Mouse (Mus musculus): ENCODE results near the gene Prkag3. TPM values are rescaled to one million over a fixed set of nuclear protein-coding genes. Genes with fewer than 3 reads are reported as not detected.

The Prkag3 gene
- polyA plus RNA-seq, 1 experiment from 2014 or later = 0.56 TPM

DNA sequence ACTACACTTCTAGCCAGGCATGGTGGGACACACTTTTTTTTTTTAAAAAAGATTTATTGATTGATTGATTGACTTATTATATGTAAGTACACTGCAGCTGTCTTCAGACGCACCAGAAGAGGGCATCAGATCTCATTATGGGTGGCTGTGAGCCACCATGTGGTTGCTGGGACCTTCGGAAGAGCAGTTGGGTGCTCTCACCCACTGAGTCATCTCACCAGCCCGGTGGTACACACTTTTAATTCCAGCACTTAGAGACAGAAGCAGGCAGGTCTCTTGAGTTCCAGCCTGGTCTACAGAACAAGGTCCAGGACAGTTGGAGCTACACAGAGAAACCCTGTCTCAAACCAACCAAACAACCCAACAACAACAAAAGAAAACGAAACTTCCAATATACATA, 37.0 kb downstream of the Prkag3 start:
- H3K27me3 ChIP-seq = no peaks in the 10 kb centered on the region
- no peak for ATAC-seq (ENCODE audit: insufficient number of reproducible peaks, insufficient read depth, low FRiP score, low TSS enrichment)
- WGBS = 74% methylated on average over 4 of the region's 4 CpGs
- H3K36me3 ChIP-seq = no peaks in the 10 kb centered on the region
- peaks cover 17% of the 10 kb centered on the region; the same call in 1 of the 2 replicates for H3K4me1 ChIP-seq
- no peak overlapping the region for H3K27ac ChIP-seq
- no peak overlapping the region for H3K4me3 ChIP-seq
- H3K4me2 ChIP-seq (replicated peaks) = no peak overlapping the region
- no peaks in the 10 kb centered on the region for H3K9me3 ChIP-seq
- no peak overlapping the region for H3K9ac ChIP-seq

DNA sequence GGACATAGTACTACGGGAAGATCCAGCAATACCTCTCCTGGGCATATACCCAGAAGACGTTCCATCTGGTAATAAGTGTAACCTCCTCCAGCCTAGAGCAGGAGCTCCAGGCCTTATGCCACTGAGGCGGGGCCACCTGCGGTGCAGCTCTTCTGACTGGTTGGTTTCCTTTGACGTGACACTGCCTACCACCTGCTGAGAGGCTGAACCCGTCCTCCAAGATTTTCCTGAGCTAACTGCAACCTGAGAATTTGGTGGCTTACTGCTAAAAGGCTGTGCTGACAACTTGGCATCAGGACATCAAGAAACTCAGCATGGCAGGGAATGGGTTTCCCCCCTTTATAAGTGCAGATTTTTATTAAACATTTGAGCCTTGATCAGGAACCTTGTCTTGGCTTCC, 39.5 kb downstream of the Prkag3 start:
- no peak for ATAC-seq (ENCODE audit: insufficient number of reproducible peaks, insufficient read depth, low FRiP score, low TSS enrichment)
- Histone ChIP-seq H3K9ac (no peak overlapping the region), H3K4me2 (replicated peaks) (no peak overlapping the region), H3K4me1 (peaks cover 7% of the 10 kb centered on the region; the same call in 1 of the 2 replicates), H3K27ac (no peak overlapping the region), H3K9me3 (no peaks in the 10 kb centered on the region), H3K27me3 (no peaks in the 10 kb centered on the region), H3K36me3 (no peaks in the 10 kb centered on the region), H3K4me3 (no peak overlapping the region)
- WGBS = 40% methylated on average over 6 of the region's 6 CpGs

DNA sequence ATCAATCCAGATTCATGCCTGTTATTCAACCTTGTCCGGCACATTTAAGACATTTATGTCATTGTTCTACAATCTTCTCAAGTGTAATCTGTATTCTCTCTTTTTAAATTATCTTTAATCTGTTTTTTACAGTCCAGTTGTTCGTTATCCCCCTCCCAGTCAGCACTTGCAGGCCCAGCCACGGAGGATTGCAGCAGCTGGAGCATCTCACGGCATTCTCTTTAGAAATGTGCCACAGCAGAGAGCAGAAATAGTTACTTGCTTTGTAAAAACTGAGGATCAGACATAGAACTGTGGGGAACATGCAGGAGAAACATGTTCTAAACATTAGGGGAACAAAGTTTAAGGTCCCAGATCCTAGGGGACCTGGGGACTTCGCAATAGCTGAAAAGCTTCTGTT, 44.0 kb downstream of the Prkag3 start:
- no peak overlapping the region for H3K4me3 ChIP-seq
- no peaks in the 10 kb centered on the region for H3K4me1 ChIP-seq
- no peak overlapping the region for H3K9ac ChIP-seq
- H3K4me2 ChIP-seq (replicated peaks) = no peak overlapping the region
- peaks cover 11% of the 10 kb centered on the region for H3K36me3 ChIP-seq
- H3K27me3 ChIP-seq = no peaks in the 10 kb centered on the region
- WGBS = 86% methylated on average over 5 of the region's 5 CpGs
- no peaks in the 10 kb centered on the region for H3K9me3 ChIP-seq
- ATAC-seq (ENCODE audit: insufficient number of reproducible peaks, insufficient read depth, low FRiP score, low TSS enrichment) = no peak
- no peak overlapping the region for H3K27ac ChIP-seq

DNA sequence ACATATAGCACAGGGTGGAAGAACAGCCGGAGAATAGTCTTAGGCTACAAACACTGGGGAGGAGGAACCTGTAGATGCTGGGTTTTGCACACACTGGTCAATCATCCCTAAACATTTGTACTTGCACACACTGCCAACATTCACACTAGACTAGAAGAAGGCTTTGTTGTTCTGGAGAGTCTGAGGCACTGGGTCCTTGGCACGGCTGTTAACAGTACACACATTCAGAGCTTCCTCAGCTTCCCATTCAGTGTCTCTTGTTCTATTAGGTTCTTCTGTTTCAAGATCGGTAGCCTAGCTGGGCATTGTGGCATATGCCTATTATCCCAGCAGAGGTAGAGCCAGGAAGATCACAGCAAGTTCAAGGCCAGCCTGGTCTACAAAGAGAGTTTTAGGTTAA, 44.9 kb downstream of the Prkag3 start:
- no peaks in the 10 kb centered on the region for H3K4me1 ChIP-seq
- H3K27ac ChIP-seq = no peak overlapping the region
- no peaks in the 10 kb centered on the region for H3K9me3 ChIP-seq
- no peak overlapping the region for H3K9ac ChIP-seq
- H3K27me3 ChIP-seq = no peaks in the 10 kb centered on the region
- H3K4me2 ChIP-seq (replicated peaks) = no peak overlapping the region
- no peak overlapping the region for H3K4me3 ChIP-seq
- no peak for ATAC-seq (ENCODE audit: insufficient number of reproducible peaks, insufficient read depth, low FRiP score, low TSS enrichment)
- peaks cover 19% of the 10 kb centered on the region for H3K36me3 ChIP-seq
- WGBS = 76% methylated on average over 3 of the region's 3 CpGs

DNA sequence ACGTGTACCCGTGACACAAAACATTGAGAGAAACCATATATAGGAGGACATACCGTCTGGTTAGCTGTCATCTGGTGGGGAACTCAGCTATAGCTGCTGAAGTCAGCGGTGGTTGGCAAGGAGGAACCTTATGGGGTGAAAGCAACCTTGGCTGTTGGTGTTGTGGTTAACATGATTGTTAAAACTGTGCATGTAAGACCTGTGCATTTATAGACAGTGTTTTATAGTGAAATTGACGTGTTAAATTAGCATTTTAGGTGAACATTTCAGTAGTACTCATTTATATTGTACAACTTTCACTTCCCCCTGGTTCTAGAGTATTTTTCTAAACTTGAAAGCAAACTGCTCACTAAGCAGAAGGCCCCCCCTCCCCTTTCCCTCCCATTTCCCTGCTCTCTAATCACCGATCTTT, 46.9 kb downstream of the Prkag3 start:
- no peak overlapping the region for H3K27ac ChIP-seq
- H3K4me1 ChIP-seq = no peaks in the 10 kb centered on the region
- no peak overlapping the region for H3K4me2 ChIP-seq (replicated peaks)
- no peak overlapping the region for H3K9ac ChIP-seq
- no peaks in the 10 kb centered on the region for H3K9me3 ChIP-seq
- no peak overlapping the region for H3K4me3 ChIP-seq
- H3K27me3 ChIP-seq = no peaks in the 10 kb centered on the region
- H3K36me3 ChIP-seq = peaks cover 38% of the 10 kb centered on the region
- WGBS = 89% methylated on average over 6 of the region's 6 CpGs
- ATAC-seq (ENCODE audit: insufficient number of reproducible peaks, insufficient read depth, low FRiP score, low TSS enrichment) = no peak

DNA sequence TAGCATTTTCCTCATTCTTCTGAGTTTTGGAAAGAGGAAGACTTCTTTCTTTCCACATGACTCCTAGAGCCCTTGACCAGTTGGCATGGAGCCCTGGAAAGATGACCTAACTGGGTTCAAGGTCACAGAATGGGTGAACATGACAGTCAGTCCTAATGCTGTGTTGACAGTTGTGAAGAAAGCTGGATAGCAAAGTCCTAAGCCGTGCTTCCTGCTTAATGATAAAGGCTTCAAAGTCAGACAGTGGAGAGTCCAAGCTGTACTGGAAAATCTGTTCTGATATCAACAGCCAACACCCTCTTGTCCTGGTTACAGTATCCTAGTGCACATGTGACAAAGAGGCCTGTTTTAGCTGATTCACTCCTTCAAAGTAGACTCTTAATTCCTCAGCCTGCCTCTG, 50.2 kb downstream of the Prkag3 start:
- Histone ChIP-seq H3K9me3 (no peaks in the 10 kb centered on the region), H3K4me3 (no peak overlapping the region), H3K27me3 (no peaks in the 10 kb centered on the region), H3K4me1 (no peaks in the 10 kb centered on the region), H3K4me2 (replicated peaks) (no peak overlapping the region), H3K9ac (no peak overlapping the region), H3K36me3 (peaks cover 72% of the 10 kb centered on the region), H3K27ac (no peak overlapping the region)
- WGBS = 90% methylated on average over 1 of the region's 1 CpGs
- no peak for ATAC-seq (ENCODE audit: insufficient number of reproducible peaks, insufficient read depth, low FRiP score, low TSS enrichment)

DNA sequence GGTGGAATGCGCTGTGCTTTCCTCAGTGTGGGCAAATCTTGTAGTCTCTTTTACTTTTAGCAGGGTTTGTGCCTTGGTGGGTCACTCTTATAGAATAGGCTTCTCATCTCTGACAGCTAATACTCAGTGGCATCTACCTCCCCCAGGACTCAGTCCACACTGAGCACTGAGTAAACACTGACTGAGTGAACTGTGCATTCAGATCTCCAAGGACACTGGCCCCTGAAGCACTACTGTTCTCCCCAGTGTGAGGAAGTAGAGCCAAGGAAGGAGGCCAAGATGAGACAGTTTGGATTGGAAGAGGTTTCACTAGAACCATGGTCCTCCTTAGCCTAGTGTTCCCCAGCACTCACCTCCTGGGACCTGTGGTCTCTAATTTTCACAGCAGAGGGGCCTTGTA, 50.7 kb downstream of the Prkag3 start:
- Histone ChIP-seq H3K9me3 (no peaks in the 10 kb centered on the region), H3K27me3 (no peaks in the 10 kb centered on the region), H3K27ac (no peak overlapping the region), H3K4me3 (no peak overlapping the region), H3K9ac (no peak overlapping the region), H3K36me3 (peaks cover 75% of the 10 kb centered on the region), H3K4me1 (no peaks in the 10 kb centered on the region), H3K4me2 (replicated peaks) (no peak overlapping the region)
- WGBS = 96% methylated on average over 1 of the region's 1 CpGs
- no peak for ATAC-seq (ENCODE audit: insufficient number of reproducible peaks, insufficient read depth, low FRiP score, low TSS enrichment)

DNA sequence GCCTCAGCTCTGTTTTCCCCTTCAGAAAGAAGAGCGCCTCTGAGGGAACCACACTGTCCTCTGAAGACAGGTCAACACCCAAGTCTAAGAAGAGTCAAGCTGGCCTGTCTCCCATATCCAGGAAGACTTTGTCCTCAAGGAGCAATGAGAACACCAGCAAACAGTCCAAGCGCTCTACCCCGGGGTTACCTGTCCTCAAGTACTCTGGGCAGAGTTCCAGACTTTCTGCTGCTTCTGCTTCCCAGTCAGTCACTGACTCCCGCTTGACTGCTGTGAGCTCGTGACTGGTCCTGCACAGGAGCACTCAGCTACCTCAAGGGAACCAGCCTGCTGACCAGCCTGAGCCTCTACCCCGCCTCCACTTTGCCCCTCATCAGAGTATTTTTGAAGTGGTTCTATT, 51.6 kb downstream of the Prkag3 start:
- Histone ChIP-seq H3K4me2 (replicated peaks) (no peak overlapping the region), H3K4me3 (no peak overlapping the region), H3K27ac (no peak overlapping the region), H3K9me3 (no peaks in the 10 kb centered on the region), H3K27me3 (no peaks in the 10 kb centered on the region), H3K9ac (no peak overlapping the region), H3K36me3 (peaks cover 77% of the 10 kb centered on the region), H3K4me1 (no peaks in the 10 kb centered on the region)
- 94% methylated on average over 6 of the region's 6 CpGs for WGBS
- ATAC-seq (ENCODE audit: insufficient number of reproducible peaks, insufficient read depth, low FRiP score, low TSS enrichment) = no peak

DNA sequence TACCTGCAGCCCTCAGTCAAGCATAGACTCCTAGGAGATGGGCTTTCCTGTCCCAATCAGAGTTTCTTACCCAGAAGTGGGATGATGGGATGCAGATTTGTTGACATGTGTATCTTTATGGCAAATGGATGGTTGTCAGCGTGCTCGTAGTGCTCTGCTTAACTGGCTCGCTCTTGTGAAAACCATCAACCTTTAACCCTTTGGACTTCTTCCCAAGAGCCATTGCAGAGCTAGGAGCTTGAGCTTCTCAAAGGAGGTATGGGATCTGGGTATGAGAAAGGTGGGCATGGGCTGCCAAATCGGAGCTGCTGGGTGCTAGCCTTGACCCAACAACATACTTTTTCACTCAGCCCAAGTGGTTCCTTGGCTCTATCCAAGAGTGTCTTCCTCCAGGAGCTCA, 53.2 kb downstream of the Prkag3 start:
- no peaks in the 10 kb centered on the region for H3K9me3 ChIP-seq
- ATAC-seq (ENCODE audit: insufficient number of reproducible peaks, insufficient read depth, low FRiP score, low TSS enrichment) = no peak
- H3K27ac ChIP-seq = no peak overlapping the region
- H3K9ac ChIP-seq = no peak overlapping the region
- no peak overlapping the region for H3K4me3 ChIP-seq
- H3K27me3 ChIP-seq = no peaks in the 10 kb centered on the region
- peaks cover 87% of the 10 kb centered on the region for H3K36me3 ChIP-seq
- H3K4me2 ChIP-seq (replicated peaks) = no peak overlapping the region
- no peaks in the 10 kb centered on the region for H3K4me1 ChIP-seq
- WGBS = 94% methylated on average over 4 of the region's 4 CpGs

DNA sequence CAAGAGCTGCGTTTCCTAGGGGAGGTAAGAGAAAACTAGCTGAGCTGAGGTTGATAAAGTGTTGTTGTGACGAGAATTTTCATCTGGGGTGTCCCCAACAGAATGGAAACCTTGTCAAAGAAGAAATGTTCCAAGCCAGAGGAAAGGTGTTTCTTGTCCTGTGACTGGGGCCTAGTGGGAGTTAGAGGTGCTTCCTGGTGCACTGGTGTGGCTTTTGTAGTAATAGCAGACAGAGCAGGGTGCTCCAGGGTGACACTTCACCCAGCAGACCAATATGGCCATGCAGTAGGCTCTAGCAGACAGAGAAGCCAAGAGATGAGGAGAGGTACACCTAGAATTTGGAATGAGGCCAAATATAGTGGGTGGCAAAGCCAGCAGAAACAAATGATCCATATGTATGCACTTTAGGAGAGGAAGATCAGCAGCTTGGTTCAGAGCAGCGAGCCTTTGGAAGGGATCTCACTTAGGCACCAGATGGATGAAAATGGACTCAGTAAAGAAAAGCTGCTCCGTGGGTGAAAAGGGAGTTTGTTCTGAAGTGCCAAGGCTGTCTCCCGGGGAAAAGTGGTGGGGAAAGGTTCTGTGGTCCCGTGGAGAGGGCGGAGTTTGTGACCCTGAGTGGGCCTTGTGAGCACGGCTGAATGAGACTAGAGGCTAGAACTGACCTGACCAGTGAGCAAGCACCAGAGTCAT, 55.0 kb downstream of the Prkag3 start:
- Histone ChIP-seq H3K27me3 (no peaks in the 10 kb centered on the region), H3K9me3 (no peaks in the 10 kb centered on the region), H3K4me2 (replicated peaks) (no peak overlapping the region), H3K9ac (no peak overlapping the region), H3K27ac (no peak overlapping the region), H3K4me1 (no peaks in the 10 kb centered on the region), H3K4me3 (no peak overlapping the region), H3K36me3 (peaks cover 88% of the 10 kb centered on the region)
- WGBS = 92% methylated on average over 8 of the region's 8 CpGs
- no peak for ATAC-seq (ENCODE audit: insufficient number of reproducible peaks, insufficient read depth, low FRiP score, low TSS enrichment)

Data from embryonic facial prominence, embryonic 12.5 days (tissue).